Mouse (Mus musculus) liver, adult (tissue): ENCODE data around the gene Lsamp.

ENCODE experiments used
- GATA4 ChIP-seq: IDR thresholded peaks from 2 replicates; pipeline ENCODE4 v1.6.1; 2014; ENCODE audit warnings: mild to moderate bottlenecking, low read length; ENCODE audit not compliant: insufficient replicate concordance

The Lsamp gene

GRCm38 (mm10) chr16:42016791-42017643 lies 2032.9 kb downstream of the Lsamp start:
- no peak for TF ChIP-seq GATA4

GRCm38 (mm10) chr16:42022566-42022965 lies 2038.4 kb downstream of the Lsamp start:
- TF ChIP-seq GATA4: no peak

GRCm38 (mm10) chr16:42032030-42032429 lies 2047.9 kb downstream of the Lsamp start:
- TF ChIP-seq GATA4: no peak

- TF ChIP-seq GATA4: no peak
Observed at GRCm38 (mm10) chr16:42033449-42033848, 2049.3 kb downstream of the Lsamp start.

GRCm38 (mm10) chr16:42048138-42048537 lies 2064.0 kb downstream of the Lsamp start:
- no peak for TF ChIP-seq GATA4

- TF ChIP-seq GATA4: no peak
Observed at GRCm38 (mm10) chr16:42059927-42060326, 2075.8 kb downstream of the Lsamp start.

GRCm38 (mm10) chr16:42074325-42074724 lies 2090.2 kb downstream of the Lsamp start:
- no peak for TF ChIP-seq GATA4

- TF ChIP-seq GATA4: no peak
Observed at GRCm38 (mm10) chr16:42079573-42079972, 2095.4 kb downstream of the Lsamp start.

- TF ChIP-seq GATA4: no peak
Observed at GRCm38 (mm10) chr16:42081611-42082010, 2097.4 kb downstream of the Lsamp start.

- TF ChIP-seq GATA4: no peak
Observed at GRCm38 (mm10) chr16:42097510-42097909, 2113.3 kb downstream of the Lsamp start.

- no peak for TF ChIP-seq GATA4
Observed at GRCm38 (mm10) chr16:42102186-42102585, 2118.0 kb downstream of the Lsamp start.

GRCm38 (mm10) chr16:42102635-42103034 lies 2118.5 kb downstream of the Lsamp start:
- no peak for TF ChIP-seq GATA4

- TF ChIP-seq GATA4: no peak
Observed at GRCm38 (mm10) chr16:42112251-42112650, 2128.1 kb downstream of the Lsamp start.

GRCm38 (mm10) chr16:42113246-42113645 lies 2129.1 kb downstream of the Lsamp start:
- no peak for TF ChIP-seq GATA4

GRCm38 (mm10) chr16:42121788-42122187 lies 2137.6 kb downstream of the Lsamp start:
- TF ChIP-seq GATA4: no peak

- TF ChIP-seq GATA4: no peak
Observed at GRCm38 (mm10) chr16:42123826-42124225, 2139.7 kb downstream of the Lsamp start.

- no peak for TF ChIP-seq GATA4
Observed at GRCm38 (mm10) chr16:42126061-42126460, 2141.9 kb downstream of the Lsamp start.

GRCm38 (mm10) chr16:42147164-42147563 lies 2163.0 kb downstream of the Lsamp start:
- TF ChIP-seq GATA4: no peak
